Mouse (Mus musculus): ENCODE results near the gene Gm20708.

GRCm38 (mm10) chr11:117790286-117790685 lies 19.2 kb upstream of the Gm20708 start:
- TF ChIP-seq ZC3H11A (IDR thresholded peaks at IDR 0.05; ENCODE audit: borderline replicate concordance, low read depth, low read length): no peak; the same call in 1 of the 2 replicates
- TF ChIP-seq HCFC1 (IDR thresholded peaks at IDR 0.05; ENCODE audit: borderline replicate concordance, insufficient read depth, low read length): no peak

Measured in ES-E14 (cell line).